Mouse (Mus musculus) intestine, embryonic 16.5 days (tissue): ENCODE data around the gene Prpf8. TPM values are rescaled to one million over a fixed set of nuclear protein-coding genes. Genes with fewer than 3 reads are reported as not detected.

ENCODE experiments used
- ATAC-seq: fragments of 200-750 bp; cut with Nextera tagmentation; 2 replicates; pipeline ENCODE4 v1.8.0; 2017; ENCODE audit warnings: moderate TSS enrichment, moderate library complexity
- H3K27ac ChIP-seq: fragments of 300-500 bp; sonication (generic); 2 replicates; pipeline ENCODE4 v1.5.1; 2014; ENCODE audit warnings: mild to moderate bottlenecking, low read length
- H3K27me3 ChIP-seq: fragments of 300-500 bp; sonication (generic); replicated peaks from 2 replicates; pipeline ENCODE4 v1.6.1; 2014; ENCODE audit warnings: low read length, control low read depth, mixed read lengths; ENCODE audit not compliant: control insufficient read depth, insufficient read depth
- H3K36me3 ChIP-seq: fragments of 300-500 bp; sonication (generic); 2 replicates; pipeline ENCODE4 v1.6.1; 2014; ENCODE audit warnings: low read length, control low read depth; ENCODE audit not compliant: control insufficient read depth, insufficient read depth
- H3K4me1 ChIP-seq: fragments of 300-500 bp; sonication (generic); 2 replicates; pipeline ENCODE4 v1.6.1; 2014; ENCODE audit warnings: low read length, control low read depth, mixed read lengths; ENCODE audit not compliant: control insufficient read depth, insufficient read depth
- H3K4me2 ChIP-seq: fragments of 300-500 bp; sonication (generic); 2 replicates; pipeline ENCODE4 v1.6.1; 2014; ENCODE audit warnings: low read depth, low read length, control low read depth
- H3K4me3 ChIP-seq: fragments of 300-500 bp; sonication (generic); 2 replicates; pipeline ENCODE4 v1.5.1; 2014; ENCODE audit warnings: mild to moderate bottlenecking, low read length
- H3K9ac ChIP-seq: fragments of 300-500 bp; sonication (generic); 2 replicates; pipeline ENCODE4 v1.6.1; 2014; ENCODE audit warnings: low read depth, low read length
- H3K9me3 ChIP-seq: fragments of 300-500 bp; sonication (generic); 2 replicates; pipeline ENCODE4 v1.6.1; 2016; ENCODE audit warnings: low read length, control low read depth; ENCODE audit not compliant: control insufficient read depth
- whole genome bisulfite sequencing: fragments of 180-500 bp; shearing (Covaris S2); extraction: QIAGEN DNeasy Blood & Tissue Kit; methylation state at CpG from one replicate; pipeline ENCODE4 v1.1.7; 2014; 5-methylcytosine and 5-hydroxymethylcytosine counted together
- polyA plus RNA-seq: library from polyadenylated mRNA; unstranded; fragments of >200 nt; fragmentation: Nextera tagmentation; extraction: Ambion mirVana; gene quantifications from 2 replicates; pipeline ENCODE4 v1.2.1, GENCODE M21; 2015

Gene Prpf8
- polyA plus RNA-seq, 1 experiment from 2014 or later = 34.8 TPM

GRCm38 (mm10) chr11:75456440-75456871 is 30.2 kb upstream of the Prpf8 start:
- Histone ChIP-seq H3K4me1 (peaks cover 24% of the 10 kb centered on the region), H3K9me3 (no peaks in the 10 kb centered on the region), H3K27me3 (no peaks in the 10 kb centered on the region), H3K4me3 (no peak overlapping the region), H3K27ac (no peak overlapping the region), H3K9ac (no peak overlapping the region), H3K36me3 (no peaks in the 10 kb centered on the region), H3K4me2 (no peak overlapping the region)
- 85% methylated on average over 7 of the region's 7 CpGs for WGBS
- ATAC-seq = no peak

GRCm38 (mm10) chr11:75458169-75458568 is 28.4 kb upstream of the Prpf8 start:
- H3K4me3 ChIP-seq = no peak overlapping the region
- H3K4me1 ChIP-seq = peaks cover 34% of the 10 kb centered on the region
- H3K36me3 ChIP-seq = no peaks in the 10 kb centered on the region
- no peaks in the 10 kb centered on the region for H3K9me3 ChIP-seq
- H3K4me2 ChIP-seq = no peak overlapping the region
- no peak overlapping the region for H3K9ac ChIP-seq
- ATAC-seq = no peak
- H3K27me3 ChIP-seq = no peaks in the 10 kb centered on the region
- WGBS = 16% methylated on average over 3 of the region's 3 CpGs
- no peak overlapping the region for H3K27ac ChIP-seq

GRCm38 (mm10) chr11:75458628-75459041 is 28.0 kb upstream of the Prpf8 start:
- H3K4me3 ChIP-seq = no peak overlapping the region
- no peak overlapping the region for H3K27ac ChIP-seq
- H3K4me2 ChIP-seq = no peak overlapping the region
- no peaks in the 10 kb centered on the region for H3K27me3 ChIP-seq
- no peaks in the 10 kb centered on the region for H3K36me3 ChIP-seq
- peaks cover 34% of the 10 kb centered on the region for H3K4me1 ChIP-seq
- no peak for ATAC-seq
- H3K9ac ChIP-seq = no peak overlapping the region
- 77% methylated on average over 8 of the region's 8 CpGs for WGBS
- no peaks in the 10 kb centered on the region for H3K9me3 ChIP-seq

- H3K4me3 ChIP-seq = no peak overlapping the region
- H3K9ac ChIP-seq = 0 out of 2 replicates have a peak overlapping the region, but pooled peaks have one; percentile 68
- H3K36me3 ChIP-seq = no peaks in the 10 kb centered on the region
- no peak overlapping the region for H3K4me2 ChIP-seq
- ATAC-seq = no peak
- peaks cover 32% of the 10 kb centered on the region for H3K4me1 ChIP-seq
- WGBS = 76% methylated on average over 5 of the region's 5 CpGs
- H3K27ac ChIP-seq = peak overlapping the region; percentile 98
- no peaks in the 10 kb centered on the region for H3K27me3 ChIP-seq
- no peaks in the 10 kb centered on the region for H3K9me3 ChIP-seq
Observed at GRCm38 (mm10) chr11:75459141-75459711, 27.4 kb upstream of the Prpf8 start.

GRCm38 (mm10) chr11:75459751-75460102 is 26.9 kb upstream of the Prpf8 start:
- Histone ChIP-seq H3K4me2 (peak overlapping the region; percentile 86), H3K9ac (0 out of 2 replicates have a peak overlapping the region, but pooled peaks have one; percentile 68), H3K27me3 (no peaks in the 10 kb centered on the region), H3K9me3 (no peaks in the 10 kb centered on the region), H3K27ac (peak overlapping the region; percentile 98), H3K4me3 (peak overlapping the region; percentile 51; the same call in 1 of the 2 replicates), H3K36me3 (no peaks in the 10 kb centered on the region), H3K4me1 (peaks cover 31% of the 10 kb centered on the region)
- ATAC-seq = no peak
- 27% methylated on average over 5 of the region's 5 CpGs for WGBS

- 4% methylated on average over 19 of the region's 19 CpGs for WGBS
- Histone ChIP-seq H3K4me3 (peak overlapping the region; percentile 51), H3K9ac (peak overlapping the region; percentile 68), H3K9me3 (no peaks in the 10 kb centered on the region), H3K36me3 (peaks cover 1% of the 10 kb centered on the region; the same call in 1 of the 2 replicates), H3K4me2 (peak overlapping the region; percentile 86), H3K27ac (peak overlapping the region; percentile 98), H3K27me3 (no peaks in the 10 kb centered on the region), H3K4me1 (peaks cover 26% of the 10 kb centered on the region)
- peak; percentile 47 for ATAC-seq
Observed at GRCm38 (mm10) chr11:75460103-75460843, 26.3 kb upstream of the Prpf8 start.

- Histone ChIP-seq H3K4me3 (peak within 1 kb of the TSS; percentile 73), H3K9ac (peak within 1 kb of the TSS; percentile 72), H3K27me3 (no peaks in the 10 kb centered on the region), H3K4me1 (peaks cover 25% of the 10 kb centered on the region), H3K36me3 (peaks cover 3% of the 10 kb centered on the region; the same call in 1 of the 2 replicates), H3K4me2 (peak within 1 kb of the TSS; percentile 86), H3K9me3 (no peaks in the 10 kb centered on the region), H3K27ac (peak within 1 kb of the TSS; percentile 98)
- WGBS = under 1% methylated on average over 46 of the region's 46 CpGs
- peak; percentile 88 for ATAC-seq
Observed at GRCm38 (mm10) chr11:75460844-75461742, 25.5 kb upstream of the Prpf8 start, which contains the start of gene Tlcd2. Gene Tlcd2 (plus strand): TSS chr11:75461715.

GRCm38 (mm10) chr11:75461743-75462252 is 24.8 kb upstream of the Prpf8 start:
- ATAC-seq = peak; percentile 17; the same call in 1 of the 2 replicates

More at GRCm38 (mm10) chr11:75461743-75462252, 24.8 kb upstream of the Prpf8 start:
- Histone ChIP-seq H3K27ac (peak overlapping the region; percentile 93), H3K27me3 (no peaks in the 10 kb centered on the region), H3K9ac (peak overlapping the region; percentile 72), H3K4me2 (peak overlapping the region; percentile 60), H3K36me3 (peaks cover 3% of the 10 kb centered on the region; the same call in 1 of the 2 replicates), H3K9me3 (no peaks in the 10 kb centered on the region), H3K4me3 (peak overlapping the region; percentile 73), H3K4me1 (peaks cover 25% of the 10 kb centered on the region)
- WGBS = under 1% methylated on average over 30 of the region's 30 CpGs
